Mouse (Mus musculus) forebrain, embryonic 11.5 days (tissue): ENCODE measurements around the gene 1700022I11Rik. TPM values are rescaled to one million over a fixed set of nuclear protein-coding genes. Genes with fewer than 3 reads are reported as not detected.
"Not testable (repeated sequence)": the region's sequence is repeated elsewhere in the genome, so short reads cannot be mapped to it uniquely, and the experiment has no call there.

Experiments
- ATAC-seq: fragments of 200-750 bp; cut with Nextera tagmentation; replicated peaks from 2 replicates; pipeline ENCODE4 v1.8.0; 2017; ENCODE audit warnings: moderate TSS enrichment; ENCODE audit not compliant: low FRiP score
- DNase-seq: peaks from one replicate; pipeline ENCODE4 v3.0.0-alpha.2; 2017; ENCODE audit warnings: low spot score
- H3K27ac ChIP-seq: fragments of 300-500 bp; sonication (generic); 2 replicates; pipeline ENCODE4 v1.5.1; 2014; ENCODE audit warnings: low read depth, low read length
- H3K27me3 ChIP-seq: fragments of 300-500 bp; sonication (generic); 2 replicates; pipeline ENCODE4 v1.6.1; 2014; ENCODE audit warnings: mild to moderate bottlenecking, low read length, mixed read lengths; ENCODE audit not compliant: control insufficient read depth, insufficient read depth
- H3K36me3 ChIP-seq: fragments of 300-500 bp; sonication (generic); 2 replicates; pipeline ENCODE4 v1.6.1; 2014; ENCODE audit warnings: mild to moderate bottlenecking, low read length, moderate library complexity, mixed read lengths; ENCODE audit not compliant: control insufficient read depth, insufficient read depth
- H3K4me1 ChIP-seq: fragments of 300-500 bp; sonication (generic); replicated peaks from 2 replicates; pipeline ENCODE4 v1.6.1; 2014; ENCODE audit warnings: low read length, mixed read lengths; ENCODE audit not compliant: control insufficient read depth, insufficient read depth
- H3K4me2 ChIP-seq: fragments of 300-500 bp; sonication (generic); 2 replicates; pipeline ENCODE4 v1.6.1; 2014; ENCODE audit warnings: low read depth, mild to moderate bottlenecking, low read length, moderate library complexity, mixed read lengths; ENCODE audit not compliant: severe bottlenecking
- H3K4me3 ChIP-seq: fragments of 300-500 bp; sonication (generic); 2 replicates; pipeline ENCODE4 v1.5.1; 2014; ENCODE audit warnings: low read depth, low read length
- H3K9ac ChIP-seq: fragments of 300-500 bp; sonication (generic); 2 replicates; pipeline ENCODE4 v1.6.1; 2014; ENCODE audit warnings: low read length
- H3K9me3 ChIP-seq: fragments of 300-500 bp; sonication (generic); 2 replicates; pipeline ENCODE4 v1.6.1; 2016; ENCODE audit warnings: low read length, mixed read lengths; ENCODE audit not compliant: control insufficient read depth
- WGBS: fragments of 180-500 bp; shearing (Covaris S2); extraction: QIAGEN DNeasy Blood & Tissue Kit; methylation state at CpG from one replicate; pipeline ENCODE4 v1.1.7; 2014; 5-methylcytosine and 5-hydroxymethylcytosine counted together
- polyA plus RNA-seq: library from polyadenylated mRNA; unstranded; fragments of >200 nt; fragmentation: Nextera tagmentation; extraction: Ambion mirVana; gene quantifications from 2 replicates; pipeline ENCODE4 v1.2.1, GENCODE M21; 2014

1700022I11Rik gene
- polyA plus RNA-seq, 1 experiment from 2014 or later, result 0.96 TPM

GRCm38 (mm10) chr4:42999451-43000140 is 30.2 kb downstream of the 1700022I11Rik start:
- DNase-seq, result peak; percentile 90

GRCm38 (mm10) chr4:43000141-43000986 is 31.0 kb downstream of the 1700022I11Rik start, which contains the start of gene Vcp:
Vcp (minus strand) TSS chr4:43000507.
- not testable (repeated sequence) for H3K36me3 ChIP-seq
- WGBS, result under 1% methylated on average over 45 of the region's 56 CpGs

More at GRCm38 (mm10) chr4:42999451-43000140, 30.2 kb downstream of the 1700022I11Rik start:
- ATAC-seq, result peak; percentile 85
- no peaks in the 10 kb centered on the region for H3K27me3 ChIP-seq
- H3K36me3 ChIP-seq, result peaks cover 6% of the 10 kb centered on the region; the same call in 1 of the 2 replicates
- peak overlapping the region; percentile 89 for H3K27ac ChIP-seq
- peak overlapping the region; percentile 78 for H3K9ac ChIP-seq
- peaks cover 7% of the 10 kb centered on the region; the same call in 1 of the 2 replicates for H3K4me1 ChIP-seq
- H3K4me3 ChIP-seq, result peak overlapping the region; percentile 94
- no peaks in the 10 kb centered on the region for H3K9me3 ChIP-seq
- WGBS, result under 1% methylated on average over 49 of the region's 51 CpGs
- H3K4me2 ChIP-seq, result peak overlapping the region; percentile 83

GRCm38 (mm10) chr4:43001272-43001671 is 31.9 kb downstream of the 1700022I11Rik start:
- Histone ChIP-seq H3K9ac (no peak overlapping the region), H3K4me2 (no peak overlapping the region), H3K36me3 (no peaks in the 10 kb centered on the region; the same call in 1 of the 2 replicates), H3K4me1 (peaks cover 7% of the 10 kb centered on the region; the same call in 1 of the 2 replicates), H3K4me3 (0 out of 2 replicates have a peak overlapping the region, but pooled peaks have one; percentile 94), H3K27me3 (no peaks in the 10 kb centered on the region), H3K9me3 (no peaks in the 10 kb centered on the region), H3K27ac (peak overlapping the region; percentile 92)
- ATAC-seq (no peak), DNase-seq (no peak)
- 93% methylated on average over 2 of the region's 2 CpGs for WGBS

More at GRCm38 (mm10) chr4:43000141-43000986, 31.0 kb downstream of the 1700022I11Rik start, which contains the start of gene Vcp:
- Histone ChIP-seq H3K27ac (peak within 1 kb of the TSS; percentile 92), H3K9ac (peak within 1 kb of the TSS; percentile 78), H3K4me3 (peak within 1 kb of the TSS; percentile 94), H3K4me2 (peak within 1 kb of the TSS; percentile 83)
- peak; percentile 99 for ATAC-seq
- not testable (repeated sequence) for H3K27me3 ChIP-seq, H3K4me1 ChIP-seq, H3K9me3 ChIP-seq
- peak; percentile 99 for DNase-seq

- 84% methylated on average over 12 of the region's 12 CpGs for WGBS
- Histone ChIP-seq H3K27me3 (no peaks in the 10 kb centered on the region), H3K36me3 (no peaks in the 10 kb centered on the region; the same call in 1 of the 2 replicates), H3K27ac (no peak overlapping the region), H3K4me1 (peaks cover 6% of the 10 kb centered on the region; the same call in 1 of the 2 replicates), H3K9ac (no peak overlapping the region), H3K4me2 (no peak overlapping the region), H3K9me3 (no peaks in the 10 kb centered on the region), H3K4me3 (no peak overlapping the region)
- ATAC-seq (no peak), DNase-seq (no peak)
Observed at GRCm38 (mm10) chr4:43002756-43003439, 33.5 kb downstream of the 1700022I11Rik start.

DNA sequence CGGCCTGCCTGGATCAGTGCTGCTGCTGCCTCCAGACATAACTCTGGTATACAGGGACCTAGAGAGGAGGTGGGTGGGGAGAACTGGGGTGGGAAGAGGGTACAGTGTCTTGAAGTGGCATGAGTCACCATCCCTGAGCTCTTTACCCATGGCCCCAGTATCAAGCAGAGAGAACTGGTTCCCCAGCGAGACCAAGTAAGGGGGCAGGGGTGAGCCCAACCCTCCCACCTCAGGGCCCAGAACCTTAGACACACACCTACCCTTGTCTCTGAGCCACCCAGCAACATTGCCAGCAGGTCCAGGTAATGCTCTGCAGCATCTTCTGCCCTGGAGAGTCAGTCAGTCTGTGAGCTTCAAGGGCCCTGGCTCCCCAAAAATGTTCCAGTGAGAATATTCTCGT is 35.5 kb downstream of the 1700022I11Rik start:
- Histone ChIP-seq H3K4me3 (no peak overlapping the region), H3K27me3 (no peaks in the 10 kb centered on the region), H3K27ac (no peak overlapping the region), H3K9ac (no peak overlapping the region), H3K4me2 (no peak overlapping the region), H3K36me3 (no peaks in the 10 kb centered on the region; the same call in 1 of the 2 replicates), H3K9me3 (no peaks in the 10 kb centered on the region), H3K4me1 (peaks cover 4% of the 10 kb centered on the region; the same call in 1 of the 2 replicates)
- DNase-seq (no peak), ATAC-seq (no peak)
- WGBS, result 90% methylated on average over 3 of the region's 3 CpGs

DNA sequence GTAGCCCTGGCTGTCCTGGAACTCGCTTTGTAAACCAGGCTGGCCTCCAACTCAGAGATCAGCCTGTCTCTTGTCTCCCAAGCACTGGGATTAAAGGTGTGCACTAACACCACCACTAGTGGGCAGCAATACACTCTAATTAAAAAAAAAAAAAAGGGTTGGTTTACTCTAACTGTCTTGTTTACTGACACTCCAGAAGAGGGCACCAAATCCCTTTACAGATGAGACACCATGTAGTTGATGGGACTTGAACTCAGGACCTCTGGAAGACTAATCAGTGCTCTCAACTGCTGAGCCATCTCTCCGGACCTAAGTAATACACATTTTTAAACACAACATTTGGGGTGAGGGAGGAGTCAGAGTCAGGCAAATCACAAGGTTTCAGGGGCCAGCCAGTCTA is 36.4 kb downstream of the 1700022I11Rik start:
- whole genome bisulfite sequencing, result 70% methylated on average over 2 of the region's 2 CpGs
- DNase-seq (no peak), ATAC-seq (no peak)
- H3K9ac ChIP-seq, result no peak overlapping the region
- H3K4me3 ChIP-seq, result no peak overlapping the region
- H3K27ac ChIP-seq, result no peak overlapping the region
- H3K4me1 ChIP-seq, result peaks cover 4% of the 10 kb centered on the region; the same call in 1 of the 2 replicates
- H3K9me3 ChIP-seq, result no peaks in the 10 kb centered on the region
- H3K36me3 ChIP-seq, result no peaks in the 10 kb centered on the region; the same call in 1 of the 2 replicates
- no peaks in the 10 kb centered on the region for H3K27me3 ChIP-seq
- H3K4me2 ChIP-seq, result no peak overlapping the region

- peak within 1 kb of the TSS; percentile 77 for H3K9ac ChIP-seq
- ATAC-seq (peak; percentile 94), DNase-seq (peak; percentile 89)
- H3K4me3 ChIP-seq, result peak within 1 kb of the TSS; percentile 68
- WGBS, result under 1% methylated on average over 37 of the region's 37 CpGs
- H3K27me3 ChIP-seq, result no peaks in the 10 kb centered on the region
- H3K4me2 ChIP-seq, result peak within 1 kb of the TSS; percentile 72
- no peaks in the 10 kb centered on the region for H3K36me3 ChIP-seq
- H3K4me1 ChIP-seq, result peaks cover 4% of the 10 kb centered on the region; the same call in 1 of the 2 replicates
- no peaks in the 10 kb centered on the region for H3K9me3 ChIP-seq
- peak within 1 kb of the TSS; percentile 50 for H3K27ac ChIP-seq
Observed at GRCm38 (mm10) chr4:43010161-43011038, 41.0 kb downstream of the 1700022I11Rik start, which contains the start of gene Fancg. Fancg (minus strand) TSS chr4:43010506.
